Mouse (Mus musculus): ENCODE measurements around the gene Rabggtb. TPM values are rescaled to one million over a fixed set of nuclear protein-coding genes. Genes with fewer than 3 reads are reported as not detected.

Gene Rabggtb
- polyA plus RNA-seq, 1 experiment from 2014 or later: 53.4 TPM

Other genes with a start within 250 kb of the Rabggtb start
- 15.8 and 25.5 TPM in 2 replicates for gene St6galnac3, start 187.8 kb downstream of the Rabggtb start, polyA plus RNA-seq (2015; fragmentation: Nextera tagmentation; extraction: Ambion mirVana)
- gene Asb17, start 68.8 kb downstream of the Rabggtb start, polyA plus RNA-seq (2015; fragmentation: Nextera tagmentation; extraction: Ambion mirVana): 0.11 and 0.15 TPM in 2 replicates
- 0.09 and 0.14 TPM in 2 replicates for gene Msh4, start 6.9 kb downstream of the Rabggtb start, polyA plus RNA-seq (2015; fragmentation: Nextera tagmentation; extraction: Ambion mirVana)
- gene Acadm, start 31.6 kb upstream of the Rabggtb start, polyA plus RNA-seq (2015; fragmentation: Nextera tagmentation; extraction: Ambion mirVana): 236 and 304 TPM in 2 replicates
- 0.52 and 0.62 TPM in 2 replicates for gene Slc44a5, start 60.4 kb upstream of the Rabggtb start, polyA plus RNA-seq (2015; fragmentation: Nextera tagmentation; extraction: Ambion mirVana)

All from heart, embryonic 15.5 days (tissue).